Mouse (Mus musculus): ENCODE results near the gene Cisd2. TPM values are rescaled to one million over a fixed set of nuclear protein-coding genes. Genes with fewer than 3 reads are reported as not detected.

Gene Cisd2
- 12.4 and 26.6 TPM in 2 replicates for polyA plus RNA-seq (2012; rRNA removed)

- TF ChIP-seq CTCF (IDR thresholded peaks at IDR 0.05; ENCODE audit: extremely low read depth, insufficient read length, insufficient replicate concordance, low read depth, low read length), result no peak
- no peak for TF ChIP-seq POLR2A (IDR thresholded peaks at IDR 0.05; ENCODE audit: low read depth, low read length)
- WGBS, result under 1% methylated on average over 8 of the region's 8 CpGs
- Histone ChIP-seq H3K4me3 (ENCODE audit: low read depth, low read length) (peak within 1 kb of the TSS; percentile 66), H3K27me3 (ENCODE audit: control insufficient read depth, insufficient read depth, low read length) (no peaks in the 10 kb centered on the region), H3K27ac (ENCODE audit: insufficient read depth, low read depth, low read length) (peak within 1 kb of the TSS; percentile 92), H3K36me3 (ENCODE audit: control insufficient read depth, insufficient read depth, low read length) (no peaks in the 10 kb centered on the region), H3K4me1 (ENCODE audit: control insufficient read depth, insufficient read depth, insufficient read length, low read length) (no peaks in the 10 kb centered on the region; the same call in 1 of the 2 replicates)
Measured at GRCm38 (mm10) chr3:135423608-135424212, at the start of gene Cisd2. TSS of gene Cisd2 (minus strand) at chr3:135423925.

- WGBS, result 57% methylated on average over 1 of the region's 1 CpGs
- no peak for TF ChIP-seq POLR2A (IDR thresholded peaks at IDR 0.05; ENCODE audit: low read depth, low read length)
- TF ChIP-seq CTCF (IDR thresholded peaks at IDR 0.05; ENCODE audit: extremely low read depth, insufficient read length, insufficient replicate concordance, low read depth, low read length), result no peak
Measured at GRCm38 (mm10) chr3:135470823-135471222, 47.1 kb upstream of the Cisd2 start.

GRCm38 (mm10) chr3:135469974-135470373 lies 46.2 kb upstream of the Cisd2 start:
- TF ChIP-seq POLR2A (IDR thresholded peaks at IDR 0.05; ENCODE audit: low read depth, low read length) (no peak), CTCF (IDR thresholded peaks at IDR 0.05; ENCODE audit: extremely low read depth, insufficient read length, insufficient replicate concordance, low read depth, low read length) (no peak)
- Histone ChIP-seq H3K4me3 (ENCODE audit: low read depth, low read length) (no peak overlapping the region), H3K27me3 (ENCODE audit: control insufficient read depth, insufficient read depth, low read length) (no peaks in the 10 kb centered on the region), H3K36me3 (ENCODE audit: control insufficient read depth, insufficient read depth, low read length) (peaks cover 5% of the 10 kb centered on the region), H3K4me1 (ENCODE audit: control insufficient read depth, insufficient read depth, insufficient read length, low read length) (peaks cover 4% of the 10 kb centered on the region; the same call in 1 of the 2 replicates), H3K27ac (ENCODE audit: insufficient read depth, low read depth, low read length) (no peak overlapping the region)
- WGBS, result 15% methylated on average over 4 of the region's 4 CpGs

More at GRCm38 (mm10) chr3:135470823-135471222, 47.1 kb upstream of the Cisd2 start:
- Histone ChIP-seq H3K4me3 (ENCODE audit: low read depth, low read length) (no peak overlapping the region), H3K27me3 (ENCODE audit: control insufficient read depth, insufficient read depth, low read length) (no peaks in the 10 kb centered on the region), H3K27ac (ENCODE audit: insufficient read depth, low read depth, low read length) (no peak overlapping the region), H3K4me1 (ENCODE audit: control insufficient read depth, insufficient read depth, insufficient read length, low read length) (peaks cover 7% of the 10 kb centered on the region; the same call in 1 of the 2 replicates), H3K36me3 (ENCODE audit: control insufficient read depth, insufficient read depth, low read length) (peaks cover 5% of the 10 kb centered on the region)

GRCm38 (mm10) chr3:135469146-135469545 lies 45.4 kb upstream of the Cisd2 start:
- Histone ChIP-seq H3K36me3 (ENCODE audit: control insufficient read depth, insufficient read depth, low read length) (peaks cover 9% of the 10 kb centered on the region), H3K4me3 (ENCODE audit: low read depth, low read length) (no peak overlapping the region), H3K4me1 (ENCODE audit: control insufficient read depth, insufficient read depth, insufficient read length, low read length) (no peaks in the 10 kb centered on the region), H3K27ac (ENCODE audit: insufficient read depth, low read depth, low read length) (no peak overlapping the region), H3K27me3 (ENCODE audit: control insufficient read depth, insufficient read depth, low read length) (no peaks in the 10 kb centered on the region)
- WGBS, result 45% methylated on average over 3 of the region's 3 CpGs
- no peak for TF ChIP-seq POLR2A (IDR thresholded peaks at IDR 0.05; ENCODE audit: low read depth, low read length)
- TF ChIP-seq CTCF (IDR thresholded peaks at IDR 0.05; ENCODE audit: extremely low read depth, insufficient read length, insufficient replicate concordance, low read depth, low read length), result no peak

GRCm38 (mm10) chr3:135468402-135468801 lies 44.7 kb upstream of the Cisd2 start:
- H3K36me3 ChIP-seq (ENCODE audit: control insufficient read depth, insufficient read depth, low read length), result peaks cover 11% of the 10 kb centered on the region
- H3K4me3 ChIP-seq (ENCODE audit: low read depth, low read length), result no peak overlapping the region
- H3K27me3 ChIP-seq (ENCODE audit: control insufficient read depth, insufficient read depth, low read length), result no peaks in the 10 kb centered on the region
- TF ChIP-seq POLR2A (IDR thresholded peaks at IDR 0.05; ENCODE audit: low read depth, low read length) (no peak), CTCF (IDR thresholded peaks at IDR 0.05; ENCODE audit: extremely low read depth, insufficient read length, insufficient replicate concordance, low read depth, low read length) (no peak)
- no peaks in the 10 kb centered on the region for H3K4me1 ChIP-seq (ENCODE audit: control insufficient read depth, insufficient read depth, insufficient read length, low read length)
- H3K27ac ChIP-seq (ENCODE audit: insufficient read depth, low read depth, low read length), result no peak overlapping the region
- WGBS, result 90% methylated on average over 1 of the region's 1 CpGs

GRCm38 (mm10) chr3:135458981-135459380 lies 35.3 kb upstream of the Cisd2 start:
- H3K27ac ChIP-seq (ENCODE audit: insufficient read depth, low read depth, low read length), result no peak overlapping the region
- no peak overlapping the region for H3K4me3 ChIP-seq (ENCODE audit: low read depth, low read length)
- peaks cover 47% of the 10 kb centered on the region for H3K36me3 ChIP-seq (ENCODE audit: control insufficient read depth, insufficient read depth, low read length)
- no peaks in the 10 kb centered on the region for H3K4me1 ChIP-seq (ENCODE audit: control insufficient read depth, insufficient read depth, insufficient read length, low read length)
- no peaks in the 10 kb centered on the region for H3K27me3 ChIP-seq (ENCODE audit: control insufficient read depth, insufficient read depth, low read length)
- no peak for TF ChIP-seq POLR2A (IDR thresholded peaks at IDR 0.05; ENCODE audit: low read depth, low read length)
- TF ChIP-seq CTCF (IDR thresholded peaks at IDR 0.05; ENCODE audit: extremely low read depth, insufficient read length, insufficient replicate concordance, low read depth, low read length), result no peak

GRCm38 (mm10) chr3:135444930-135445329 lies 21.2 kb upstream of the Cisd2 start:
- Histone ChIP-seq H3K36me3 (ENCODE audit: control insufficient read depth, insufficient read depth, low read length) (peaks cover 21% of the 10 kb centered on the region), H3K4me1 (ENCODE audit: control insufficient read depth, insufficient read depth, insufficient read length, low read length) (0 out of 2 replicates have a peak, but pooled peaks cover 2% of the 10 kb centered on the region), H3K27me3 (ENCODE audit: control insufficient read depth, insufficient read depth, low read length) (no peaks in the 10 kb centered on the region), H3K27ac (ENCODE audit: insufficient read depth, low read depth, low read length) (no peak overlapping the region), H3K4me3 (ENCODE audit: low read depth, low read length) (no peak overlapping the region)
- TF ChIP-seq CTCF (IDR thresholded peaks at IDR 0.05; ENCODE audit: extremely low read depth, insufficient read length, insufficient replicate concordance, low read depth, low read length) (no peak), POLR2A (IDR thresholded peaks at IDR 0.05; ENCODE audit: low read depth, low read length) (no peak)
